Mouse (Mus musculus): ENCODE data around the gene L3hypdh. TPM values are rescaled to one million over a fixed set of nuclear protein-coding genes. Genes with fewer than 3 reads are reported as not detected.

The L3hypdh gene
- polyA plus RNA-seq, 1 experiment from 2014 or later = 8.5 TPM

Small RNA genes within 50 kb of the gene (microRNA-seq; reads per million reads assigned to microRNA genes)
- not detected for gene Gm24466

Other genes with a start within 250 kb of the L3hypdh start
- 2.5 and 2.6 TPM in 2 replicates for gene Gpr135, start 14.3 kb downstream of the L3hypdh start, polyA plus RNA-seq (2015; fragmentation: Nextera tagmentation; extraction: Ambion mirVana)
- gene Jkamp, start 150 bp upstream of the L3hypdh start, polyA plus RNA-seq (2015; fragmentation: Nextera tagmentation; extraction: Ambion mirVana) = 129 and 136 TPM in 2 replicates
- gene Ccdc175, start 99.6 kb upstream of the L3hypdh start, polyA plus RNA-seq (2015; fragmentation: Nextera tagmentation; extraction: Ambion mirVana) = not detected in 2 replicates

Measured in midbrain, embryonic 13.5 days (tissue).